ENCODE assay signal across 17 mouse cellular contexts in the genomic region with DNA sequence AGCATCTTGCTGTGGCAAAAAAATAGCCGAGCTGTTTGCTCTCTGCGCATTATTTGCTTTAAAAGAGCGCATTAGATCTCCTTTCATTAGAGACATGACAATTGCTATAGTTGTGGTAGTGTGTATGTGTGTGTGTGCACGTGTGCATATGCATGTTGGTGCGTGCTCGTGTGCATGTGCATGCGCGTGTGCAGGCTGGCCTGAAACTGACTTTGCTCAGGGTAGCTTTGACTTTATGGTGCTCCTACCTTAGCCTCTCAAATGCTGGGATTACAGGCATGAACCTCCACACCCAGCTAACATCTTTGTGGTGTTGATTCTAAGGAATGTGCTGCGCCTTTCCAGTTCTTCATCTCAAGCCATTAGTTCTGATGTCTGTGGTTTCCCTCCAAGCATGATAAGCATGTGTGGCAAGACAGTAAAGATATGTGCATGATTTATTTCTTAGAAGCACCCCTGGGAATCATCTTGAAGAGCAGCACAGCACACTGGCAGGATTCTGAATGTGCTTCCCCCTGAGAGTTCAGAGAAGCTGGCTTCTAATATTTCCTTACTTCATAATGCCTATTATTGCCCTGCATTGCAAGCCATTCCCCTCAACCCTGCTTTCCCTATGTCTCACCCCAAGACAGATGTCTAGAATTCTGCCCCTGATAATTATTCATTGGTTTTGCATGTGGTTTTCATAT.
A peak's percentile ranks its signal among the peaks of the same experiment; 100 is the strongest.
DNase-seq lines count a peak whose midpoint lies in the region; ATAC-seq and TF ChIP-seq lines count a peak whose summit lies in the region.
"Had no signal": no experiment of that assay in that cellular context is flagged by ENCODE, and none has a peak within 500 bp of the region (broad histone marks: within the 10 kb centered on the region; RNA-seq: fewer than 3 reads in every experiment).

No protein-coding gene starts in this region.

- 93% methylated on average over 9 of the region's 9 CpGs for WGBS in kidney, embryonic 16.5 days
- 89% methylated on average over 9 of the region's 9 CpGs for WGBS in hindbrain, embryonic 16.5 days
- 92% methylated on average over 9 of the region's 9 CpGs for WGBS in intestine, postnatal 0 days

- H3K36me3 ChIP-seq in kidney, embryonic 16.5 days (ENCODE audit: insufficient read depth, low read length): no peaks in the 10 kb centered on the region
- H3K36me3 ChIP-seq in hindbrain, embryonic 16.5 days (ENCODE audit: control insufficient read depth, insufficient read depth, low read length): no peaks in the 10 kb centered on the region
- no peaks in the 10 kb centered on the region for H3K36me3 ChIP-seq in intestine, postnatal 0 days (ENCODE audit: control insufficient read depth, insufficient read depth)
- H3K36me3 ChIP-seq: heart, embryonic 10.5 days; limb, embryonic 15.5 days had no signal

- ATAC-seq in kidney, embryonic 16.5 days (ENCODE audit: low FRiP score, low TSS enrichment): peak; percentile 35; the same call in 1 of the 2 replicates
- ATAC-seq in hindbrain, embryonic 16.5 days: 0 out of 2 replicates have a peak, but pooled peaks have one; percentile 34
- no peak for ATAC-seq in intestine, postnatal 0 days
- ATAC-seq: inflammation-experienced regulatory T-cells, adult 6 months had no signal

- no peak for TF ChIP-seq CTCF in intestine, postnatal 0 days (IDR thresholded peaks at IDR 0.05; ENCODE audit: low read depth)

- no peak overlapping the region for H3K9ac ChIP-seq in kidney, embryonic 16.5 days (replicated peaks; ENCODE audit: low read length)
- no peak overlapping the region for H3K9ac ChIP-seq in hindbrain, embryonic 16.5 days (ENCODE audit: low read depth, low read length)
- H3K9ac ChIP-seq in intestine, postnatal 0 days (ENCODE audit: low read depth, low read length): no peak overlapping the region
- H3K9ac ChIP-seq: limb, embryonic 15.5 days had no signal

- H3K27ac ChIP-seq in kidney, embryonic 16.5 days (ENCODE audit: low read length): no peak overlapping the region
- no peak overlapping the region for H3K27ac ChIP-seq in hindbrain, embryonic 16.5 days (ENCODE audit: low read depth, low read length)
- H3K27ac ChIP-seq in intestine, postnatal 0 days (ENCODE audit: low read depth, low read length): no peak overlapping the region
- H3K27ac ChIP-seq: heart, embryonic 10.5 days; limb, embryonic 15.5 days had no signal

- no peak overlapping the region for H3K4me2 ChIP-seq in kidney, embryonic 16.5 days (replicated peaks; ENCODE audit: low read depth, low read length)
- H3K4me2 ChIP-seq in hindbrain, embryonic 16.5 days (ENCODE audit: low read length): no peak overlapping the region
- no peak overlapping the region for H3K4me2 ChIP-seq in intestine, postnatal 0 days (replicated peaks; ENCODE audit: low read depth)
- H3K4me2 ChIP-seq: limb, embryonic 15.5 days had no signal

- peak; percentile 4 for DNase-seq in embryo, embryonic 10.5 days (ENCODE audit: low spot score)
- no peak for DNase-seq in embryo, embryonic 9.5 days (ENCODE audit: extremely low spot score)
- no peak for DNase-seq in kidney, postnatal 25 days
- peak; percentile 66 for DNase-seq in 3T3-L1 (ENCODE audit: low read depth, low spot score)
- DNase-seq in thymus, adult 18-20 months: no peak
- DNase-seq: adrenal gland, postnatal 25 days; cerebellum, adult 2 months; heart, postnatal 14 days; lung, postnatal 10 days; right cerebral cortex, postnatal 4 days; thymus, postnatal 25 days had no signal

- no peak overlapping the region for H3K4me3 ChIP-seq in kidney, embryonic 16.5 days (ENCODE audit: low read length)
- no peak overlapping the region for H3K4me3 ChIP-seq in hindbrain, embryonic 16.5 days (ENCODE audit: low read length)
- no peak overlapping the region for H3K4me3 ChIP-seq in intestine, postnatal 0 days (ENCODE audit: low read depth, low read length)
- H3K4me3 ChIP-seq: heart, embryonic 10.5 days; limb, embryonic 15.5 days had no signal

- no peaks in the 10 kb centered on the region for H3K9me3 ChIP-seq in kidney, embryonic 16.5 days (ENCODE audit: low read length)
- no peaks in the 10 kb centered on the region for H3K9me3 ChIP-seq in hindbrain, embryonic 16.5 days (ENCODE audit: control insufficient read depth, low read length)
- no peaks in the 10 kb centered on the region for H3K9me3 ChIP-seq in intestine, postnatal 0 days (ENCODE audit: control insufficient read depth)
- H3K9me3 ChIP-seq: heart, embryonic 10.5 days; limb, embryonic 15.5 days had no signal

- no peaks in the 10 kb centered on the region; the same call in 1 of the 2 replicates for H3K4me1 ChIP-seq in kidney, embryonic 16.5 days (ENCODE audit: insufficient read depth, low read length)
- H3K4me1 ChIP-seq in hindbrain, embryonic 16.5 days (ENCODE audit: control insufficient read depth, insufficient read depth, low read depth, low read length): no peaks in the 10 kb centered on the region
- no peaks in the 10 kb centered on the region for H3K4me1 ChIP-seq in intestine, postnatal 0 days (replicated peaks; ENCODE audit: control insufficient read depth, insufficient read depth, low read length)
- H3K4me1 ChIP-seq: limb, embryonic 15.5 days had no signal

- H3K27me3 ChIP-seq in kidney, embryonic 16.5 days (ENCODE audit: insufficient read depth, low read length): no peaks in the 10 kb centered on the region
- no peaks in the 10 kb centered on the region for H3K27me3 ChIP-seq in hindbrain, embryonic 16.5 days (replicated peaks; ENCODE audit: control insufficient read depth, insufficient read depth, low read length)
- H3K27me3 ChIP-seq in intestine, postnatal 0 days (replicated peaks; ENCODE audit: control insufficient read depth, insufficient read depth, low read length): no peaks in the 10 kb centered on the region
- H3K27me3 ChIP-seq: limb, embryonic 15.5 days had no signal

Comparison
In these comparisons a context has a peak if more than half of its experiments do, and no peak if none do; other contexts are left out.
1. DNase-seq: peak in embryo, embryonic 10.5 days (single experiment) and 3T3-L1 (single experiment); none in embryo, embryonic 9.5 days (single experiment), kidney, postnatal 25 days (0 of 2) and thymus, adult 18-20 months (0 of 2).